Mouse (Mus musculus) cerebral cortex, adult 2 months (tissue): ENCODE measurements around the gene Med13l.

Experiments used
- WGBS: fragments of 180-500 bp; shearing (Covaris S2); methylation state at CpG from one replicate; pipeline ENCODE4 v1.1.7; 2018; 5-methylcytosine and 5-hydroxymethylcytosine counted together

Med13l gene

DNA sequence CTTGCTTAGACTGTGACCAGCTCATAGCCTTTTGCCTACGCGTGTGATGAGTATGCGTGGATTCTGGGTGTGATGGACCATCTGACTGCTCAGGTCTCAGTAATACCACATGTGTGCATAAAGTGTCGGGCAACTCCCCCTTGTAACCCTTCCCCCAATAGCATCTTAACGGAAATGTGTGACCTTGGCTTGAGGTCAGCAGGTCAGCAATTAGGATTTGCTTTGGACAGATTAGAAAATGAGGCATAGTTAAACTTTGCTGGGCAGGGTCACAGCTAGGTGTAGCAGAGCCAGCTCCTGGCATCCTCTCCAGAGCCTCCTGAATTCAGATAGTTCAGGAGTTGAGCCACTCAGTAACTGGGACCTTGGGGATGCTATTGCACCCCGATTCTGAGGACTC, 1.6 kb upstream of the Med13l start:
- 88% methylated on average over 6 of the region's 6 CpGs for WGBS

DNA sequence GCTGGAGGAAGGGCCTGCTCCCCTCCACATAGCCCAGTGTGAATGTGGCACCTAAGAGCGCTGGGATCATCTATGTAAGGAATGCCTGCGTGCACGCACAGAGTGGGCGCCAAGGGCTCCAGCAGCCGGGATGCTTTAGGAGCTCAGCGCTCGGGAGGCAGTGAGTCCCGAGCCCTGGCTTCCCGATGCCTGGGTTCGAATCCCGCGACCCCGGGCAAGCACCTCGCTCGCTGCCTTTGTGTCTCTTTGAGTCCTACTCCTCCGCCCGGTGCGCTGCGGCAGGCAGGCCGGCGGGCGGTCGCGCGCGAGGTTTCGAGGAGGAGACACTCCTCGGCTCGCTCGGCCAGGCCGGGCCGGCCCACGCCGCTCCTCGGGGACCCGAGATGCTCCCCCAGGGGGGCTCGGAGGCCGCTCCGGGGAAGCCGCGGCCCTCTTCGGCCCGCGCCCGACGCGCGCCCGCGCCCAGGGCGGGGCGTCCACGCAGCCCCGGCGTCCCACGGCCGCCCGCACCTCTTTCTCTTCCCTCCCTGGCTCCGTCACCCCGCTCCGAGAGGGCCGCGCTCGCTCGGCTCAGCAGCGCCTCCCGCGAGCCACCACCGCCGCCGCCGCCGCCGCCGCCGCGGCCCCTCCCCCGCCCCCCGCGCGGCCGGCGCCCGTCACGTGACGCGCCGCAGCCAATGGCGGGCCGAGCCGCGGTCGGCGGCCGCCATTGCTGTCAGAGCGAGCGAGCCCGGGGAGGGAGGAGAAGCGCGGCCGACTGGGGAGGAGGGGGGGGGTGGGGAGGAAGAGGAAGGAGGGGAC, 695 bp upstream of the Med13l start:
- WGBS, result 1% methylated on average over 70 of the region's 101 CpGs

DNA sequence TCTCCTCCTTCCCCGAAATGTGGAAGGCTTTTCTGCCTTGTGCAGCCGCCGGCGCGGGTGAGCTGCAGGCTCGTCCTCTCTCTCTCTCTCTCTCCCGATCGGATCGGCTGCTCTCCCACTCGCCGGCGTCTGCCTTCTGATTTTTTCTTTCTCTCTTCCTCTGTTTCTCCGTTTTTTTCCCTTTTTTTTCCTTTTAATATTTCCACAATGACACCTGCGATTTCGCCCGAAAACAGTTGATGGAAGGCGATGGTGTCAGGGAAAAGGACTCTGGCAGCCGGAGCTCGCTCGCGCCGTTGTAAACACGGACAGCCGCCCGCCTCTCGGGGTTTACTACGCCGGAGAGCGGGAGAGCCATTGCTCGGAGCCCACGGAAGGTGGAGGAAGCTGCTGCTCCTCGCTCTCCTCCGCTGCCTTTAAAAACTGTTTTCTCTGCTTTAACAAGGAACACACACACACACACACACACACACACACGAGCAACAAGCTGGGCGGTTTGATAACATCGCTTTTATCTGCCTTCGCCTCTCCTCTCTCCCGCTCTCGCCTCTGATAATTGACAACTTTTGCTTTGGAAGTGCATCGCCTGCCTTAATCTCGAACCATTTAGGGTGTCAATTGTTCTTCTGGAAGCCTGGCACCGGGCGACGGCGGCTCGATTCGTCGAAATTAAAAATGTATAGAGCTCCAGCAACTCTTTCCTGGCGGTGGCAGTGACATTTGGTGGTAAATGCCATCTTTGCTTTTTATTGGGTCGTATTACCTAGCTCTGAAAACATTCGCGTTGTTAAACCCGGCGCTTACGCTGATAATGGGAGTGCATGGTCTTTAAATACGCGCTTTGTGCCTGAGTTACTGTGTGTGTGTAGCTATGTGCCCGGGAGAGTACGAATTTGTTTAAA, 858 bp downstream of the Med13l start:
- WGBS, result 1% methylated on average over 58 of the region's 59 CpGs

DNA sequence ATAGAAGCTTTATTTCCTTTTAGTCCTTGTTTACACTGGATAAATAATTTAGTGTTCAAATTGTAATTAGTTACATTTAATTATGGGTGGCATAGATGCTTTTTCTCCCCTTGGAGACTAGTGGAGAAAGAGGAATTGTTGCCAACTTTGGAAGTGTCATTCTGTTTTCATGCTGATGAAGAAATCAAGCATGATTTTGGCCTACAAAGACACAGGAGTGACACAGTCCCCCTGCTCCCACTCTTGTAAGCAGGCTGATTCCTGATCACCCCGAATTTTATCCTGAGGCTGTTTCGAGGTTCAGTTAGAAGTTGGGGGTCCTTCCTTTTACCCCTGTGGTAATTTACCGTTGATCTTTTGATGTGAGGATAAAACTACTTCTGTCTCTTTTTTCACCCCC, 1.7 kb downstream of the Med13l start:
- 32% methylated on average over 3 of the region's 3 CpGs for WGBS

DNA sequence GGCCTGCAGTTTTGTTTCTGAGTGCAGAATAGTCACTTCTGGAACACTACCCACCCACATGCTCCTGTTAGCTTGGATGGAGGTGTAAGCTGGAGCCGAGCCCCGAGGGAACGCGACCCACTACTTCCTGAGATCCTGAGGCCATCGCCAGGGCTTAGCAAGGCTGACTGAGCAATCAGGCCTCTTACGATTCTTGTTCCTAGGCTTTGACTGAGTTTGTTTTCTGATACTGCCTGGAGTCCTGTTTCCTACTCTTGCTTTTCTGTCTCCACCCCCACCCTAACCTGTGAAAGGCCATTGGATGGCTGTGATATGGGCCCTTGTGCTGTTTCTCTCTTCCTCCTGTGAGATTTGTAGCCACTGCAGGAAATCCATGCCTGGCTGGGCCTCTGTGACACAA, 3.1 kb downstream of the Med13l start:
- 29% methylated on average over 6 of the region's 6 CpGs for WGBS

DNA sequence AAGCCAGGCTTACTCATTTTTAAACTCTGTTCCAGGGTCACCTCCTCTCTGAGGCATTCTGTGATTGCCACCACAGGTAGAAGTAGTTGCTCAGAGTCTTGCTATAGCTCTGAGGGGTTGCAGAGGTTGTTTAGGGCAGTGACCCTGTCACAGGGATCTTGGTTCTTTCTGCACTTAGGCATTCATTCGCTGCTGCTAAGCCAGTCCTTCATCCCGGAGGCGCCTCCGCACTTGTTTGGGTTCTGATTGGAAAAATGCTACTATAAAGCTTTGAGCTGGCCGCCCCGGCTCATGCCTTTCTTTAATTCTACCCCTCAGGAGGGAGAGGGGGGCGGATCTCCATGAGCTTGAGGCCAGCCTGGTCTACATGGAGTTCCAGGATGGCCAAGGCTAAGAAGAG, 6.9 kb downstream of the Med13l start:
- 58% methylated on average over 7 of the region's 7 CpGs for WGBS

DNA sequence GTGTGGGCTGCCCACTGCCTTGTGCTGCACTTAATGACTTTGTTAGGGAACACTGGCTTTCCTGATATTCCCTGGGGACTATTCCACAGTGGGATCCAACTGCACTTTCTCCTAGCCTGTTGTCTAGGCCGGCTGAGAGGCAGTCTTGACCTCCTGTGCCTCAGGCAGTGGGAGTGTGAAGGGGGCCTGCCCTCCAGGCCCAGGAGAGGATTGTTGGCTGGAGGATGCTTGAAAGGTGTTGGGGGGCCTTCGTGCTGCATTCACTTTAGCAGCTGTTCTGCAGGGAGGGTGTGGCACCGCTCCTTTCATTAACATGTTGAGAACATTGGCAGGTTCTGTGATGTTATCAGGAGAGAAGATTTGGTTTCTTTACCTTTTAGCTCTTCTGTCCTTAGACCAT, 8.5 kb downstream of the Med13l start:
- WGBS, result 67% methylated on average over 3 of the region's 3 CpGs

DNA sequence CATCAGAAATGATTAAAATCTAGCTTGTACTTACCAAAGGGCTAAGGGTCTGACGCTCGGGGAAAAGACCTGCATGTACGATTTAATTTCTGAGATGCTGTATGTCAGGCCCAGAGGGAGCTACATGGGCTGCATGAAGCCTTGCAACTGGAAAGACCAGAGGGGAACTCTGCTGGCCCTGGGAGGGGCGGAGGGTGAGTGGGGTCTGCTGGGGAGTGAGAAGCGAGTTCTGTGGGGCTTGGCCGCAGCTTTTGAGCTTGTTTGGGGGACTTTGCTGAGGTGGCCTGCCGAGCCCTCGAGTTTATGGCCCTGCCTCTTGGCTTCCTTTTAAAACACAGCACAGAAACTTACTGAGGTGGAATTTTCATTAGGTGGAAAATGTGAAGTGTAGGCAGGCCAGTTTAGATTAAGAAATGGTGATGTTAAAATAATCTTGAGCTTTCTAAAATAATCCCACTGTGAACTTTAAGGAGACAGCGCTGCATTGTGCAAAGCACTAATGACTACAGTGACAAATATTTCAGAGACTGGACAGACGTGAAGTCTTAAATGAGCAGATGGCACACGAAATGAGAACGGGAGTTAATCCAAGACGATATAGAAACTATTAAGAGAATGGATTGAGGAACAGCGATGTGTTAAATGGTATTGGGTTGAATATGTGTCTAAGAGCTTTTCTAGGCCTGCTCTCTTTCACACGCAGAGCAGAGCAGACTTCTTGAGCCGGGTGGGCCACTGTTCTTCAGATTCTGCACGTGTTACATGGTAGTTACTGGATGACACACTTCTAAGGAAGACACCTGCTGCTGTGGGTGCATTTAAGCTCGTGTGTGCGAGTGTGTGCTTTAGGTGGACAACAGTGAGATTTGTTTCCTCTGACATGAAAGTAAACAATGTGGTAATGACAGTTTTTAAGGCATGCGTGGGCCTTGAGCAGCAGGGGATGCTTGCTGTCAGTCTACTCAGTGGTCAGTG, 9.4 kb downstream of the Med13l start:
- WGBS, result 48% methylated on average over 20 of the region's 20 CpGs

DNA sequence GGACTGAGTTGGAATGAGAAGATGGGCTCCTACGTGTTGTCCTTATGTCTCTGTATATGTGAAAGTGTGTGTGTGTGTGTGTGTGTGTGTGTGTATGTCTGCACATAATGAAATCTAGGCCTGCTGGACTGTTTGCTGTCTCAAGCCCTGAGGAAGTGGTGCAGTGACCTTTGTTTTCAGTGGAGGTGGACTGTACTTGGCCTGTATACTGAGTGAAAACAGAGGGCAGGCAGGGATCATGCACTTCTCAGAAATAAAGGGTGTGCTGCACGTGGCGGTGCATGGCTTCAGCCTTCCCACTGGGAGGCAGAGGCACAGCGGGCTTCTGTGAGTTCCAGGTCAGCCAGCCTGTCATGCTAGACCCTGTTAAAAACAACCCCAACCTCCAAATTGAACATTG, 11.0 kb downstream of the Med13l start:
- WGBS, result 56% methylated on average over 4 of the region's 4 CpGs

DNA sequence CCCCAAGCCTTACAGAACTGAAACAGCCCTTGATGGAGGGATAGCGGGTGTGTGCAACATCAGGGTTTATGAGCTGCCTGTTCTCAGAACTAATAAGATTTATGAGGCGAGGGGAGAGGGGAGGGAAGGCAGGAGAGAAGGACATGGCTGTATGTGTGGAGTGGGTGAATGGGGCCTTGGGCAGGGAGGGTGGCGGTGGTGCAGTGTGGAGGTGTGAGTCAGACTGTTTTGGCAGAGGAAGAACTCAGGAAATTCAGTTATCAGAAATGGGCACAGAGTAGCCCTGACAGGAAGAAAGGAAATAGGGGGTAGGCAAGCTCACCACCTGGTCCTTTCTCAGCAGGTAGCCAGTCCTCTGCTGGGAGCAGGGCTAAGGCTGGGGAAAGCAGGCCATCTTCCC, 13.8 kb downstream of the Med13l start:
- WGBS, result 44% methylated on average over 3 of the region's 3 CpGs

DNA sequence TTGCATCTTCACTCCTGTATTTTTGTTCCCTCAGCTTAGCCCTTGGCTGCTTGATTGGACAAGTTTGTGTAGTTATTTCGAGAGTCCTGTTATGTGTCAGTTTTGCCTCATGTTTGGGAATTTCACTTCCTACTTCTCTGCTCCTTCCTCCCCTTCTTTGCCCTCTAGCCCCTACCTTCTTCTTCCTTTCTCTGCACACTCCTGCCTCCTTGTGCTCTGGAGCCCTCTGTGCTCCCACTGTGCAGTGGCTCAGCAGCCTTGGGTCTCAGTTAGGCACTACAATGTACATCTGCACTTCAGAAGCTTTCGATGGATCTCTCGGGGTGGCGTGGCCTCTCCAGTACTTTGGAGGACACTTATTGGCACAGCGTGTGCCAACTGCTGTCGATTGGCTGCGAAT, 14.5 kb downstream of the Med13l start:
- WGBS, result 57% methylated on average over 7 of the region's 7 CpGs

DNA sequence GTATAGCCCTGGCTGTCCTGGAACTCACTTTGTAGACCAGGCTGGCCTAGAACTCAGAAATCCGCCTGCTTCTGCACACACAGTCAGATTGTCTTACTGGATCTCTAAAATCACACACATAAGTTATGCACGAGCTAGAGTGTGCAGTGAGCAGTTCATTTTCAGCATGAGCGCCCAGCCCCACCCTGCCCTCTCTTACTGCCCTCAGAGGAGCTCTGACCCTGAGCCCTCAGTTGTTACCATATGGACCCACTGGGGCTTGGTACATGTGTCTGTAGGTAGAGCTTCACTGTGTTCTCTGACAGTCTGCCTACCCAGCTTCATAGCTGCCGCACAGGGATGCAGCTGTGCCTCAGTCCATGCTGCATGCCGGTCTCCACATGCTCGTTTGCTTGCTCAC, 15.4 kb downstream of the Med13l start:
- WGBS, result 62% methylated on average over 6 of the region's 6 CpGs

DNA sequence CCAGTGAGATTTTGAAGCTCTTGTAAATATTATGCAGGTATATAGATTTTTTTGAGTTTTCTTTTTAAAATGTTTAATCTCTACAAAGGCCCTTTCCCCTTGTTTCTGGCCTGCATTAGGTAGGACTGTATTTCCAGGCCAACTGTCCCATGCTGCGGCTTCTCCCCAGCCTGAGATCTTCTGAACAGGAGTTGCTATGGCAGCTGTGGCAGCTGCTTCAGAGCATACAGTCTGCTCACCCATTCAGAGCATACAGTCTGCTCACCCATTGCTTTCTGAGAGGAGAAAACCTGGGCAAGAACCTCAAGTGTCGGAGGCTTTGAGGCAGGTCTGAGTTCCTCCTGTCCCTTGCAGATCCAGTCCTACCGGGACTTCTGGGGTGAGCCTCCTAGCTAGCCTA, 16.3 kb downstream of the Med13l start:
- 51% methylated on average over 3 of the region's 3 CpGs for WGBS

DNA sequence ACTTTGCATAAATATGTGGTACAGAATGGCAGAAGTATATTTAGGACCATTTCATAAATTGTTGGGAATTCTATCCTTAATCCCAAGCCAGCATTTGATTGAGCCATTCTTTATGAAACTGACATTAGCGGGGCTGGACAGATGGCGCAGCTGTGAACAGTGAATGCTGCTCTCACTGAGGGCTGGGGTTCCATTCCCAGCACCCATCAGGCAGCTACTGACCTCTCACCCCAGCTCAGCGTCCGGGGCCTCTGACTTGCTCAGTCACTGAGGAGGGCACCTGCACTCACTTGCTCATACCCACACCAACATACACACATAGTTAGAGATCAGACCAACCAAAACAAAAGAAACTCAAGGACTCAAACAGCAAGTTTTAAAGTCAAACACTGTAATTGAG, 24.9 kb downstream of the Med13l start:
- 60% methylated on average over 4 of the region's 4 CpGs for WGBS

DNA sequence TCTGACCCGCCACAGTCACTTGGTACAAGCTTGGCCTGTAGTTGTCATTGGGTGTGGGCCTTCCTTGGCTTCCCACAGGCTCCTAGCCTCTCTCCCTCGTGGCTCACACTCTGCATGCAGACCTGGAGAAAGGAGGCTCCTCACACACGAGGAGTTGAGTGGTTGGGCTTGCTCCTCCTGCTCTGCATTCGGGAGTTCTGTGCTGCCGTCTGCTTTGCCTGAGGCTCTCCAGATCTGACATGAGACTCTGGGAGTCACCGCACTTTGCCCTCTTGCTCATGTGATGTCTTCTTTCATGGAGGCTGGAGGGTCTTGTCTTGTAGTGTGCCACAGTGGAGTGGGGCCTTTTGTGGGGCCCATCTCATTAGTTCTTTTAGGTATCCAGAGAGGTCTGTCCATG, 26.1 kb downstream of the Med13l start:
- 59% methylated on average over 6 of the region's 6 CpGs for WGBS

DNA sequence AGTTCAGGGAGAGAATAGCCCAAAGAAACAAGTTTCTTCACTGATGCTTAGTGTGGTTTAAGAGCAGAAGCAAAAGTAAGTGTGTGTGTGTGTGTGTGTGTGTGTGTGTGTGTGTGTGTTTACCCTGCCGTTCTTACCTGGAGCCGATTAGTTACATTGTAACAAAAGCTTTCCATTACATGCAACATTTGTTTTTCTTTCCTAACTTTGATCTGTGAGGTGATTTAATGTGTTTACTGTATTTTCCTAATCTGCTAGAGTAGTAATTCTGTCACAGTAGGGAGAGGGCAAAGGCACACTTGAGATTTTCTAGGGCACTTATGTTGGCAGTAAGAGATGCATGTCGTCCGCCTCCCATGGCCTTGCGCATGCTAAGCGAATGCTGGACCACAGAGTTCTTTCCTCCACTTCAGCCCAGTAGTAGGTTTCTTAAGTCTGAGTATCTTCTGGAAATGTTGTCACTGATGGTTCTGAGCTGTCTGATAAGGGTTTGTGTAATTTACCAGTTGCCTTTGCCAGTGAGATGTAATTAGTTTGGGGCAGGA, 28.0 kb downstream of the Med13l start:
- WGBS, result 77% methylated on average over 6 of the region's 6 CpGs

DNA sequence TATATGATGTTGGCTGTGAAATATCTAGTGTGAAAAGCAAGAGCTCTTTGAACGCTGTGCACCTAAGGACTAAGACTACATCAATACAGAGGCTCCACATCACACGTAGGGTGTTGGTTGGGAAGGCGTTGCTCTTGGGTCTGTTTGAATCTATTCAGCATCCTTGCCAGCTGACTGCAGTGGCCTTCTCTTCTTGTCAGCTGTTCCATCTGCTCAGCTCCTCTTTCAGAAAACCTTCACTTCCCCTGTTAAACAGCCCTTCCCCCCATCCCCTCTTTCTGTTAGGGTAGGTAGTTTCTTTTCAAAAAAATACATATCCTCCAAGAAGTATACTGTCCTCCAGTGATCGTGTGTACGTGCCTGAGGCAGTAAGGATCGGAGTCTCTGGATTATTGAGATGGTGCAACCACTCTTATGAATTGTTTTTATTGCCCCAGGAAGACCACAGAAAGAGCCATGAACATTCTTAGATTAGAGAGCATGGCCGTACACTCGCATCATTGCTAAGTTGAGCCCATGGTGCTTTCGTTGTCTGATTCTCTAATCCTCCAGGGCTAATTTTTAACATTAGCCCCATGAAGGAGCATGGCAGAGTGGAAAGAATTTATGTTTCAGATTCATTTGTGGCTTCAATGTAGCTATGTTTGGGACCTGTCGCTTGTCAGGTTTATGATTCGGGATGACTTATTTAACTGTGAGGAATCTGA, 28.9 kb downstream of the Med13l start:
- whole genome bisulfite sequencing, result 69% methylated on average over 11 of the region's 11 CpGs

DNA sequence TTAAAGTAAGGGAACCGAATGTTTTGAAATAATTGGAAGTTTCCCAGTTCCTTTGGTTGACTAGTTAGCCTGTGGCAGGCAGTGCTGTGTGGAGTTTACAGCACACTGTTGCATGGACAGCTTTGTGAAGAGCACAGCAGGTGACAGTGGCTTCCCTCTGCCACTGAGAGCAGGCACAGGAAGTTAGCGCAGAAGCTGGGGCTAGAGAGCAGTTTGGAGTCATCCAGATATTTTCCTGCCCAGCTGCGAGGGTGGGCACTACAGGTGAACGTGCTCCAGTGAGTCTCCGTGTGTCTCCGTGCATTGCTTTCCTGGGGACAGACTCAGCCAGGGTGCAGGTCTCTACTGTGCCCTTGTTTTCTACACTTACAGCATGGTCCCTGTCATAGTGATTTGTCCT, 30.4 kb downstream of the Med13l start:
- 57% methylated on average over 6 of the region's 6 CpGs for WGBS

DNA sequence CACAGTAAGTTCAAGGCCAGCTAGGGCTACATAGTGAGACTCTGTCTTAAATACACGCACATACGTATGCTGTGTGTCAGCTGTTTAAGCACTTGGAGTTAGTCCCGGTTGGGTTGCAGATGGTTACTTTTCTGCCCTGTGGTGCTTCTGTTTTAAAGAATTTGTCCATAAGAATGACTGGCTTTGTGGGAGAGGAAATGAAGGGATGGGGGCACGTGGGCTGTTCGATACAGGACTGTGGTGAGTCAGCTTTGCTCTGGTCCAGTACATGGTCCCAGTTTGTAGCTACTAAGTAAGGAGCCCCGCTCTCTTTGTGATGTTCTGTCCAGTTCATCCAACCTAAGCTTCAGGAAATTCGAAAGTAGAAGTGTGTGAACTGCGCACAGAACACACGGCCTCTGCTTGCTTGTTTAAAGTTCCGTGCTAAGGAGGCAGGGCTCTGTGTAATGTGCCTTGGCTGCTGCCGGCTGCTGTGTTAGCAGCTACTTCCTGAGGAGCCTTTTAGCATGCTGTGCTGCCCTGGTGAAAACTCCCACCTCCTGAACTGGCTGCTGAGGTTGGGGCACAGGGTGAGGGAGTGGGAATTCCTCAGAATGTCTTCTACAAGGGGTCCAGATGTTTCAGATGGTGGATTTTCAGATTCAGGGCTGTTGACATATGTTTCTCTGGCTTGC, 31.5 kb downstream of the Med13l start:
- 20% methylated on average over 11 of the region's 11 CpGs for WGBS

DNA sequence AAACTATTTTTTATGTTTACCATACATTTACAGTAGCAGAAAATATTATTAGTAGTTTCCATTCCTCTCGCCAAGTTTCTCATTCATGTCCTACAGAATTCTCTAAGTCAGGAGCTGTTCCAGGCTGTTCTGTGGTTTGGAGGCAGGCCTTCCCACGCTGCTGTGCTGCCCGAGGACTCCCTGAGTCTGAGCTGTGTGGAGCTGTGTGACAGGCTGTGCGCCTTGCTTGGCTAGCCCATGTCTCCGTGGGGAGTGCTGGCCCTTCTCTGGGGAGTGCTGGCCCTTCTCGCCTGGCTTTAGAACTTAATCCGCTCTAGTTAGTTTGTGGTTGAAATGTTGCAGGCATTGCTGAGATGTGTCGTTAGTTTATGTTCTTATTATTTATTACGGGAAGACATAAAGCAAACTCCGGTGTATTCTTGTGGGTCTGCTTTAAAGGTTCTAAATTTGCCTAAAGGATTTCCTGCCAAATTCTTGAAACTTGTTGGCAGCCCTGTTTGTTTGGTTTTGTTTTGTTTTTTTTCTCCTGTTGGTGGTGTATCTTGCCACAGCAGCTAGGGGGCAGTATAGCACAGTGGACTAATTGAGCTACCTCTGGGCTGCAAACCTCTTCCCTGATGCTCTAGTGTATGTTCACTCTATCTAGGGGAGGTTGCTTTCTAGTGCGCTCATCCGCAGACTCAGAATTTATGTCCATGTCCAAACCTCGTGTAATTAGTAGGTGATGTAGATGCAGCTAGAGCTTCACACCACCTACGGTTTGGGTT, 34.2 kb downstream of the Med13l start:
- WGBS, result 27% methylated on average over 14 of the region's 14 CpGs
